Comparison of ENCODE assay signal across 8 mouse cellular contexts in genomic region chr3:123168815-123169214, GRCm38 (mm10).
DNase-seq lines count a peak whose midpoint lies in the region; ATAC-seq and TF ChIP-seq lines count a peak whose summit lies in the region.

No protein-coding gene starts in this region.

- H3K9me3 ChIP-seq in MEL (replicated peaks; ENCODE audit: insufficient read depth, low read length): no peaks in the 10 kb centered on the region
- H3K9me3 ChIP-seq in forebrain, embryonic 16.5 days (ENCODE audit: control insufficient read depth, low read length): no peaks in the 10 kb centered on the region
- H3K9me3 ChIP-seq in intestine, postnatal 0 days (ENCODE audit: control insufficient read depth): no peaks in the 10 kb centered on the region
- H3K9me3 ChIP-seq in neural tube, embryonic 11.5 days (ENCODE audit: control insufficient read depth, low read length): no peaks in the 10 kb centered on the region

- H3K9ac ChIP-seq in MEL (ENCODE audit: control insufficient read depth, low read depth, low read length, poor library complexity, severe bottlenecking): no peak overlapping the region
- H3K9ac ChIP-seq in forebrain, embryonic 16.5 days (replicated peaks; ENCODE audit: low read depth, low read length): no peak overlapping the region
- H3K9ac ChIP-seq in intestine, postnatal 0 days (ENCODE audit: low read depth, low read length): no peak overlapping the region
- H3K9ac ChIP-seq in neural tube, embryonic 11.5 days (ENCODE audit: low read length): no peak overlapping the region

- no peaks in the 10 kb centered on the region for H3K79me2 ChIP-seq in MEL (ENCODE audit: control insufficient read depth, insufficient read depth, low read length, poor library complexity)

- ATAC-seq in forebrain, embryonic 16.5 days: peak; percentile 60; the same call in 1 of the 2 replicates
- ATAC-seq in intestine, postnatal 0 days: no peak
- ATAC-seq in neural tube, embryonic 11.5 days (ENCODE audit: insufficient read depth, low FRiP score, low TSS enrichment): no peak

- no peak overlapping the region for H3K4me3 ChIP-seq in MEL (ENCODE audit: control insufficient read depth in 1 of 2, insufficient read depth in 1 of 2, low read depth in 2 of 2, low read length in 2 of 2)
- no peak overlapping the region for H3K4me3 ChIP-seq in forebrain, embryonic 16.5 days (replicated peaks; ENCODE audit: low read length)
- no peak overlapping the region for H3K4me3 ChIP-seq in intestine, postnatal 0 days (ENCODE audit: low read depth, low read length)
- H3K4me3 ChIP-seq in neural tube, embryonic 11.5 days (ENCODE audit: low read depth, low read length): no peak overlapping the region

- TF ChIP-seq EP300 in MEL (IDR thresholded peaks at IDR 0.05; ENCODE audit: low read depth in 1 of 2, low read length in 2 of 2): no peak

- peak; percentile 77 for TF ChIP-seq RAD21 in MEL (IDR thresholded peaks at IDR 0.05; ENCODE audit: low read depth, low read length)

- no peak overlapping the region for H3K27ac ChIP-seq in MEL (ENCODE audit: control insufficient read depth, low read depth, low read length)
- no peak overlapping the region for H3K27ac ChIP-seq in forebrain, embryonic 16.5 days (ENCODE audit: low read length)
- H3K27ac ChIP-seq in intestine, postnatal 0 days (ENCODE audit: low read depth, low read length): no peak overlapping the region
- H3K27ac ChIP-seq in neural tube, embryonic 11.5 days (ENCODE audit: low read depth, low read length): no peak overlapping the region

- peak; percentile 68 for DNase-seq in A20 (ENCODE audit: low read depth, low spot score)
- peak; percentile 80 for DNase-seq in MEL (ENCODE audit: low read depth, low spot score)
- peak; percentile 20 for DNase-seq in cerebellum, adult 11-12 months
- peak; percentile 52 for DNase-seq in left cerebral cortex, postnatal 4 days
- DNase-seq in neural tube, embryonic 11.5 days (ENCODE audit: low spot score): peak; percentile 56
- DNase-seq in thymus, postnatal 25 days: peak; percentile 35

- TF ChIP-seq CTCF in MEL (IDR thresholded peaks at IDR 0.05 in 2 of 3, conservative IDR thresholded peaks at IDR 0.05 in 1 of 3; ENCODE audit: control insufficient read depth in 1 of 3, insufficient read depth in 1 of 3, low read depth in 2 of 3, low read length in 3 of 3, poor library complexity in 1 of 3, severe bottlenecking in 1 of 3): peak; percentile 62 to 84 (median 75)
- TF ChIP-seq CTCF in intestine, postnatal 0 days (IDR thresholded peaks at IDR 0.05; ENCODE audit: low read depth): peak; percentile 91

- TF ChIP-seq POLR2A in MEL (IDR thresholded peaks at IDR 0.05; ENCODE audit: control insufficient read depth in 1 of 2, insufficient read depth in 1 of 2, low read depth in 1 of 2, low read length in 2 of 2, poor library complexity in 1 of 2): no peak

- H3K36me3 ChIP-seq in MEL (ENCODE audit: control insufficient read depth in 1 of 2, insufficient read depth in 2 of 2, low read length in 2 of 2): no peaks in the 10 kb centered on the region
- no peaks in the 10 kb centered on the region for H3K36me3 ChIP-seq in forebrain, embryonic 16.5 days (ENCODE audit: control insufficient read depth, insufficient read depth)
- no peaks in the 10 kb centered on the region for H3K36me3 ChIP-seq in intestine, postnatal 0 days (ENCODE audit: control insufficient read depth, insufficient read depth)
- H3K36me3 ChIP-seq in neural tube, embryonic 11.5 days (ENCODE audit: control insufficient read depth, insufficient read depth, low read length): no peaks in the 10 kb centered on the region

- no peak overlapping the region for H3K4me2 ChIP-seq in forebrain, embryonic 16.5 days (ENCODE audit: low read length)
- no peak overlapping the region for H3K4me2 ChIP-seq in intestine, postnatal 0 days (replicated peaks; ENCODE audit: low read depth)
- H3K4me2 ChIP-seq in neural tube, embryonic 11.5 days (ENCODE audit: low read depth): no peak overlapping the region

- H3K27me3 ChIP-seq in MEL (ENCODE audit: control insufficient read depth in 1 of 2, insufficient read depth in 2 of 2, low read length in 2 of 2): no peaks in the 10 kb centered on the region; a peak in 1 of 4 replicates
- no peaks in the 10 kb centered on the region for H3K27me3 ChIP-seq in forebrain, embryonic 16.5 days (replicated peaks; ENCODE audit: control insufficient read depth, insufficient read depth, low read length)
- no peaks in the 10 kb centered on the region for H3K27me3 ChIP-seq in intestine, postnatal 0 days (replicated peaks; ENCODE audit: control insufficient read depth, insufficient read depth, low read length)
- H3K27me3 ChIP-seq in neural tube, embryonic 11.5 days (ENCODE audit: control insufficient read depth, insufficient read depth, low read length): no peaks in the 10 kb centered on the region

- intact Hi-C loops in left cerebral cortex, postnatal 4 days (cut with DNase I): loop anchor here (5.0 kb wide), 1 partner anchor 153 kb away; no protein-coding TSS in a partner anchor

- WGBS in forebrain, embryonic 16.5 days: 6% methylated on average over 5 of the region's 5 CpGs
- 3% methylated on average over 5 of the region's 5 CpGs for WGBS in intestine, postnatal 0 days
- WGBS in neural tube, embryonic 11.5 days: 13% methylated on average over 5 of the region's 5 CpGs

- H3K4me1 ChIP-seq in MEL (ENCODE audit: control insufficient read depth in 1 of 2, insufficient read depth in 2 of 2, low read length in 2 of 2): no peaks in the 10 kb centered on the region
- H3K4me1 ChIP-seq in forebrain, embryonic 16.5 days (replicated peaks; ENCODE audit: control insufficient read depth, insufficient read depth, low read length): no peaks in the 10 kb centered on the region
- H3K4me1 ChIP-seq in intestine, postnatal 0 days (replicated peaks; ENCODE audit: control insufficient read depth, insufficient read depth, low read length): no peaks in the 10 kb centered on the region
- H3K4me1 ChIP-seq in neural tube, embryonic 11.5 days (ENCODE audit: control insufficient read depth, insufficient read depth, low read length): no peaks in the 10 kb centered on the region

TF ChIP-seq in MEL, 35 proteins besides CTCF, POLR2A, EP300 and RAD21:
- TF ChIP-seq SMC3 (IDR thresholded peaks at IDR 0.05; ENCODE audit: low read depth, low read length) (peak; percentile 92), MYB (IDR thresholded peaks at IDR 0.05; ENCODE audit: low read depth, low read length) (no peak), ZC3H11A (IDR thresholded peaks at IDR 0.05; ENCODE audit: low read depth, low read length) (peak; percentile 76), TBP (IDR thresholded peaks at IDR 0.05; ENCODE audit: low read depth, low read length) (no peak), ZNF384 (IDR thresholded peaks at IDR 0.05; ENCODE audit: low read depth, low read length) (no peak), MAZ (IDR thresholded peaks at IDR 0.05; ENCODE audit: low read depth, low read length) (no peak), ZKSCAN1 (IDR thresholded peaks at IDR 0.05; ENCODE audit: low read depth, low read length) (no peak), TCF12 (IDR thresholded peaks at IDR 0.05; ENCODE audit: low read depth, low read length) (no peak), GABPA (IDR thresholded peaks at IDR 0.05; ENCODE audit: low read depth, low read length) (no peak)
TF ChIP-seq in MEL: peak in this region for 2.

Comparison
In these comparisons a context has a peak if more than half of its experiments do, and no peak if none do; other contexts are left out.
1. DNase-seq: peak in every context shown above with its lines; median percentile 80 in MEL; 68 in A20; 56 in neural tube, embryonic 11.5 days; 52 in left cerebral cortex, postnatal 4 days; 35 in thymus, postnatal 25 days; 20 in cerebellum, adult 11-12 months.